Mouse (Mus musculus) liver, postnatal 0 days (tissue): ENCODE data around the gene Pawr.

Experiments used
- CTCF ChIP-seq: sonication (generic); IDR thresholded peaks from 2 replicates; pipeline ENCODE4 v1.5.1; 2016; ENCODE audit warnings: antibody characterized with exemption, low read depth
- EP300 ChIP-seq: IDR thresholded peaks from 2 replicates; pipeline ENCODE4 v1.6.1; 2016; ENCODE audit warnings: antibody characterized with exemption, low read depth, mild to moderate bottlenecking

GRCm38 (mm10) chr10:108356601-108357187 lies 24.8 kb downstream of the Pawr start:
- no peak for TF ChIP-seq CTCF
- no peak for TF ChIP-seq EP300
